Mouse (Mus musculus): ENCODE results near the gene Slc41a2. TPM values are rescaled to one million over a fixed set of nuclear protein-coding genes. Genes with fewer than 3 reads are reported as not detected.

The Slc41a2 gene
- polyA plus RNA-seq, 1 experiment from 2014 or later = 0.36 TPM

DNA sequence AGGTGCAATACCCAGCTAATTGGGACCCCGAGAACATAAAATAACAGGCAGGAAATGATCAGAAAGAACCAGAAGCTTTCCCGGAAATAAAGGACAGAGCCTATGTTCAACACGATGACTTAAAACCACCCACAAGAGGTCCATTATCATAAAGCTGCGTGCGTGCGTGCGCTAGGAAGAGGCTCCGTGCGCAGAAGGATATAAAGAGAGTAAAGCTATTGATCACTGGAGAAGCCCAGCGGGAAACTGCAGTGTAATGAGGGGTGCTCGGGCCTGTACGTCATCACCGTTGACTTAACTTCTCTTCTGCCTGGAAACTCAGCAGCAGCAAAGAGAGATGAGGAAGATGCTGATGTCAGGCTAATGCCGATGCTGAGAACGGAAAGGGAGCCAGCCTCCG, 127.6 kb downstream of the Slc41a2 start:
- peak overlapping the region; percentile 7; the same call in 1 of the 2 replicates for H3K27ac ChIP-seq (replicated peaks)
- 85% methylated on average over 16 of the region's 16 CpGs for WGBS
- H3K36me3 ChIP-seq = no peaks in the 10 kb centered on the region

GRCm38 (mm10) chr10:83209388-83209787, 128.3 kb downstream of the Slc41a2 start:
- WGBS = 89% methylated on average over 12 of the region's 12 CpGs
- H3K4me1 ChIP-seq = peaks cover 18% of the 10 kb centered on the region; the same call in 1 of the 2 replicates
- no peaks in the 10 kb centered on the region for H3K9me3 ChIP-seq (replicated peaks)
- H3K4me3 ChIP-seq = no peak overlapping the region
- H3K36me3 ChIP-seq = no peaks in the 10 kb centered on the region
- no peaks in the 10 kb centered on the region for H3K27me3 ChIP-seq (ENCODE audit: low read depth, poor library complexity, severe bottlenecking)
- no peak for DNase-seq (ENCODE audit: low spot score)
- no peak overlapping the region for H3K27ac ChIP-seq (replicated peaks)

More for the DNA sequence above, 127.6 kb downstream of the Slc41a2 start:
- no peak for DNase-seq (ENCODE audit: low spot score)
- Histone ChIP-seq H3K4me1 (peaks cover 18% of the 10 kb centered on the region; the same call in 1 of the 2 replicates), H3K9me3 (replicated peaks) (no peaks in the 10 kb centered on the region), H3K27me3 (ENCODE audit: low read depth, poor library complexity, severe bottlenecking) (no peaks in the 10 kb centered on the region), H3K4me3 (no peak overlapping the region)

- Histone ChIP-seq H3K27me3 (ENCODE audit: low read depth, poor library complexity, severe bottlenecking) (no peaks in the 10 kb centered on the region), H3K4me1 (peaks cover 18% of the 10 kb centered on the region; the same call in 1 of the 2 replicates), H3K36me3 (no peaks in the 10 kb centered on the region), H3K4me3 (no peak overlapping the region), H3K9me3 (replicated peaks) (no peaks in the 10 kb centered on the region), H3K27ac (replicated peaks) (no peak overlapping the region)
- DNase-seq (ENCODE audit: low spot score) = no peak
- WGBS = 92% methylated on average over 7 of the region's 7 CpGs
Measured at GRCm38 (mm10) chr10:83208436-83208835, 129.2 kb downstream of the Slc41a2 start.

DNA sequence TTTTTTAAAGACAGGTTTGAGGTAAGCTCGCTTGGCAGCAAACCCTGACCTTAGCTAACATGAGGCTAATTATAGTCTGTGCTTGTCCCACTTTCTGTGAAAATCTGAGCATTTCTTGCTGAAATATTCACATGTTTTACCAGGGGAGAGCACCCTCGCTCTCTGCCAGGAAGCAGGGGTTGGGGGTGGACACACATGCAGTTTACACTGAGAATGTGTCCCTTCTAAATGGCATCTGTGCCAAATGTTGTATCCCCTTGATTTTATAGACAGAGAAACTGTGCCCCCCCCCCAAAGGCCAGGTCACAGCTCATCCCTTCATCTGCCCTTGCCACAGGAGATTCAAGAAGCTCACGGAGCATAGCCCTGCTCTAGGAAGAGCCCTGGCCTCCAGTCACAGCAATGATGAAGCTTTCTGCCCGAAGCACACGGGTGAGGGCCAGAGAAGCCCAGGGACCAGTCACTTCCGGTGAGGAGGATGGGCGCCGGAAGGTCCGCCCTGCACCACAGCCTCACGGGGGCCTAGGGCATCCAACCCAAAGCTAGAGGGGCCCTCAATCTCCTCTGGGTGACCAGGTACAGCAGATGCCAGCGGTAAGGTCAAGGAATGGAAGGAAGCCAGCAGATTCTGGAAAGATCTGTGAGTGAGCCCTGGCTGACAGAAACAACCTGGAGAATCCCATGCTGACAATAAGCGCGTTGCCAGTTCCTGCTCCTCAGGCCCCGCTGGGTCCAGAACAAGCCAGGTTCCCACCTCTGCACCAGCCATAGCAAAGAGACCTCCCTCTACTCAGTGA, 134.6 kb downstream of the Slc41a2 start:
- no peak overlapping the region for H3K27ac ChIP-seq (replicated peaks)

GRCm38 (mm10) chr10:83201525-83201924, 136.2 kb downstream of the Slc41a2 start:
- Histone ChIP-seq H3K4me3 (no peak overlapping the region), H3K9me3 (replicated peaks) (no peaks in the 10 kb centered on the region), H3K36me3 (no peaks in the 10 kb centered on the region), H3K27me3 (ENCODE audit: low read depth, poor library complexity, severe bottlenecking) (no peaks in the 10 kb centered on the region), H3K4me1 (no peaks in the 10 kb centered on the region), H3K27ac (replicated peaks) (no peak overlapping the region)
- no peak for DNase-seq (ENCODE audit: low spot score)
- WGBS = 81% methylated on average over 7 of the region's 7 CpGs

More for the DNA sequence above, 134.6 kb downstream of the Slc41a2 start:
- Histone ChIP-seq H3K4me3 (no peak overlapping the region), H3K36me3 (no peaks in the 10 kb centered on the region), H3K4me1 (no peaks in the 10 kb centered on the region), H3K9me3 (replicated peaks) (no peaks in the 10 kb centered on the region), H3K27me3 (ENCODE audit: low read depth, poor library complexity, severe bottlenecking) (no peaks in the 10 kb centered on the region)
- 92% methylated on average over 14 of the region's 14 CpGs for whole genome bisulfite sequencing
- no peak for DNase-seq (ENCODE audit: low spot score)

- no peak for DNase-seq (ENCODE audit: low spot score)
Measured at GRCm38 (mm10) chr10:83199290-83199689, 138.4 kb downstream of the Slc41a2 start.

DNA sequence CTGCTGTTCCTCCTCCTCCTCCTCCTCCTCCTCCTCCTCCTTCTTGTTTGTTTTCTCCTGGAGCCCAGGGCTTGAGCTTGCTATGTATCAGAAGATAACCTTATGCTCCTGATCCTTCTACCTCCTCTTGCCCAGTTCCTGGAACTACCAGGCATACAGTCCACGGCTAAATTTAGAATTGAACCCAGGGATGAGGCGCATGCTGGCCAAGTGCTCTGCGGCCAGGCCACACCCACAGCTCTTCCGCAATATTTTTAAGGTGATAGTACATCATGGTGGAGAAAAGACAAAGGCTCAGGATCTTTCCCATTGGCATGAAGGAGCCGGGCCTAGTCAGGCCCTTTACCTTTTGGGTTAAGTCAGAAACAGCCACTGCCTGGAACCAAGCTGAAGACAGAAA, 139.0 kb downstream of the Slc41a2 start:
- 0 out of 2 replicates have a peak, but pooled peaks cover 5% of the 10 kb centered on the region for H3K4me1 ChIP-seq
- H3K36me3 ChIP-seq = no peaks in the 10 kb centered on the region
- H3K27ac ChIP-seq (replicated peaks) = no peak overlapping the region
- no peaks in the 10 kb centered on the region for H3K9me3 ChIP-seq (replicated peaks)
- DNase-seq (ENCODE audit: low spot score) = no peak
- WGBS = 94% methylated on average over 5 of the region's 5 CpGs
- no peaks in the 10 kb centered on the region for H3K27me3 ChIP-seq (ENCODE audit: low read depth, poor library complexity, severe bottlenecking)
- H3K4me3 ChIP-seq = no peak overlapping the region

More at GRCm38 (mm10) chr10:83199290-83199689, 138.4 kb downstream of the Slc41a2 start:
- Histone ChIP-seq H3K27ac (replicated peaks) (no peak overlapping the region), H3K4me1 (0 out of 2 replicates have a peak, but pooled peaks cover 5% of the 10 kb centered on the region), H3K27me3 (ENCODE audit: low read depth, poor library complexity, severe bottlenecking) (no peaks in the 10 kb centered on the region), H3K36me3 (no peaks in the 10 kb centered on the region), H3K9me3 (replicated peaks) (no peaks in the 10 kb centered on the region), H3K4me3 (no peak overlapping the region)
- WGBS = 87% methylated on average over 9 of the region's 9 CpGs

DNA sequence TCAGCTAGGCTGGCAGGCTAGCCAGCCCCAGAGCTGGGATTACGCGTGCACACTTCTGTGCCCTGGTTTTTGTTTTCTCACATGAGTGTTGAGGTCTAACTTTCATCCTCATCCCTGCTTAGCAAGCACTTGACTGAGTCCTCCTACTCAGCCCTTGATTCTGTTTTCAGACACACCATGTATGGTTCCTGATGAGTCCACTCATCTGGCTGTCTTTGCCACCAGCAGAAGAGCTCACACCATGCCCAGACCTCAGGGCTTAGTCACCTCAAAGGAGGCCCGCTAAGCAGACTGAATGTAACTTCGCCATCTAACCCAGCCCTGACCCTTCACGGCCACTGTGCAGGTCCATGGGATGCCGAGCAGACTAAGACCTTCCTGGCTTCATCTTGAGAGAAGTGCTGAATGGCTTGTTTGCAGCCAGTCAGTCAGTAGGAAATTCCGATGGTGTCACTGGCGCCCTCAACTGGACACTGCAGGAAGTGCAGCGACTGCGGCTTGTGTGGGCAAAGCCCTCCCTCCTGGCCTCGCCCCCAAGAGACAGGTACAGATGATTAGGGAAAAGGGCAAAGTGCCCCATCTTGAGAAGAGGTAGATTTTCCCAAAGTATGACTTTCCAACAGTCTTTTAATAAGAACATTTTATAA, 139.9 kb downstream of the Slc41a2 start:
- H3K36me3 ChIP-seq = no peaks in the 10 kb centered on the region
- H3K27ac ChIP-seq (replicated peaks) = no peak overlapping the region
- H3K9me3 ChIP-seq (replicated peaks) = no peaks in the 10 kb centered on the region
- no peaks in the 10 kb centered on the region for H3K27me3 ChIP-seq (ENCODE audit: low read depth, poor library complexity, severe bottlenecking)
- 0 out of 2 replicates have a peak, but pooled peaks cover 5% of the 10 kb centered on the region for H3K4me1 ChIP-seq
- DNase-seq (ENCODE audit: low spot score) = peak; percentile 68
- WGBS = 52% methylated on average over 11 of the region's 11 CpGs
- H3K4me3 ChIP-seq = no peak overlapping the region

DNA sequence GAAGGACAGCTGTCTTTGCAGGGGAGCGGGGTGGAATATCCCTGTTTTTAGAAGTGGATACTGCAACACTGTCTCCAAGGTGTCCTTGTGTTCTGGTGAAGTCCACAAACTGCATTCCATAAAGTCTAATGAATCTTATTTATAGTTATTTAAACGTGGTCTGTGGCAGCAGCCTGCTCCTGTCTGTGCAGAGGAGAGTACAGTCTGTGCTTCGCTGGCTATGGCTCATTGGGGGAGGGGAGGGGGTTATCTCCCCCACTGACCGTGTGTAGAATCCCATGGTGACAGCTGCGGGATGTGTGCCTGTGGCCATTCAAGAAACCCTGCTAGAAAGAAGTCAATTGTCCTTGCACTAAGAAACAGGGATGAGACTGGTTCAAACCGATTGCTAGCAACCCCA, 145.7 kb downstream of the Slc41a2 start:
- Histone ChIP-seq H3K9me3 (replicated peaks) (no peaks in the 10 kb centered on the region), H3K4me3 (no peak overlapping the region), H3K36me3 (peaks cover 12% of the 10 kb centered on the region), H3K27me3 (ENCODE audit: low read depth, poor library complexity, severe bottlenecking) (no peaks in the 10 kb centered on the region), H3K27ac (replicated peaks) (no peak overlapping the region), H3K4me1 (peaks cover 10% of the 10 kb centered on the region)
- WGBS = 64% methylated on average over 6 of the region's 6 CpGs
- no peak for DNase-seq (ENCODE audit: low spot score)

- H3K27me3 ChIP-seq (ENCODE audit: low read depth, poor library complexity, severe bottlenecking) = no peaks in the 10 kb centered on the region
- H3K36me3 ChIP-seq = peaks cover 12% of the 10 kb centered on the region
- H3K27ac ChIP-seq (replicated peaks) = no peak overlapping the region
- no peak overlapping the region for H3K4me3 ChIP-seq
- 96% methylated on average over 17 of the region's 17 CpGs for WGBS
- H3K9me3 ChIP-seq (replicated peaks) = no peaks in the 10 kb centered on the region
- peaks cover 12% of the 10 kb centered on the region for H3K4me1 ChIP-seq
- no peak for DNase-seq (ENCODE audit: low spot score)
Measured at GRCm38 (mm10) chr10:83191476-83191875, 146.2 kb downstream of the Slc41a2 start.

GRCm38 (mm10) chr10:83189071-83189470, 148.6 kb downstream of the Slc41a2 start:
- H3K9me3 ChIP-seq (replicated peaks) = no peaks in the 10 kb centered on the region
- H3K27ac ChIP-seq (replicated peaks) = no peak overlapping the region
- no peak for DNase-seq (ENCODE audit: low spot score)
- H3K4me1 ChIP-seq = peaks cover 7% of the 10 kb centered on the region
- 95% methylated on average over 5 of the region's 5 CpGs for WGBS
- H3K4me3 ChIP-seq = no peak overlapping the region
- no peaks in the 10 kb centered on the region for H3K27me3 ChIP-seq (ENCODE audit: low read depth, poor library complexity, severe bottlenecking)
- H3K36me3 ChIP-seq = peaks cover 12% of the 10 kb centered on the region

GRCm38 (mm10) chr10:83186984-83187383, 150.7 kb downstream of the Slc41a2 start:
- H3K4me3 ChIP-seq = no peak overlapping the region
- H3K27me3 ChIP-seq (ENCODE audit: low read depth, poor library complexity, severe bottlenecking) = no peaks in the 10 kb centered on the region
- no peak overlapping the region for H3K27ac ChIP-seq (replicated peaks)
- 93% methylated on average over 5 of the region's 5 CpGs for WGBS
- H3K4me1 ChIP-seq = peaks cover 12% of the 10 kb centered on the region
- DNase-seq (ENCODE audit: low spot score) = no peak
- no peaks in the 10 kb centered on the region for H3K9me3 ChIP-seq (replicated peaks)
- H3K36me3 ChIP-seq = peaks cover 12% of the 10 kb centered on the region

DNA sequence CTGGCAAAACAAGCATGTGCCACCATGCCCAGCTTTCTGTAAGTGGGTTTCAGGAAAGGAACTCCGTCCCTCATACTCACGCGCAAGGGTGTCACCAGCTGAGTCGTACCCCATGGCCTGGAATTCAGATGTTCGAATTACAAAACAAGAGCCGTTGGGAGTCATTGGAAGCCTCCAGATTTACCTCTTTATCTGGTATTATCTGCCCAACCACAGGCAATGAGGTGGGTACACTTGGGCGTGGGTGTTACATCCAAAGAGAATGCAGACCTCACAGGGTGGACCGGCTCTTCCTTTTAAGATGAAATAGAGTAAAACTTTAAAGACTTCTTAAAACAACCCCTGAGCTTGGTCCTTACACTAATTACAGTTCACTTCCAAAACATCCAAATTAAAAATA, 151.5 kb downstream of the Slc41a2 start:
- H3K4me1 ChIP-seq = peaks cover 11% of the 10 kb centered on the region
- no peaks in the 10 kb centered on the region for H3K27me3 ChIP-seq (ENCODE audit: low read depth, poor library complexity, severe bottlenecking)
- 90% methylated on average over 8 of the region's 8 CpGs for WGBS
- no peak overlapping the region for H3K4me3 ChIP-seq
- peaks cover 6% of the 10 kb centered on the region for H3K36me3 ChIP-seq
- DNase-seq (ENCODE audit: low spot score) = no peak
- no peak overlapping the region for H3K27ac ChIP-seq (replicated peaks)
- no peaks in the 10 kb centered on the region for H3K9me3 ChIP-seq (replicated peaks)

Measured in midbrain, embryonic 10.5 days (tissue).